Mouse (Mus musculus): ENCODE measurements around the gene Dhx16.

The Dhx16 gene

DNA sequence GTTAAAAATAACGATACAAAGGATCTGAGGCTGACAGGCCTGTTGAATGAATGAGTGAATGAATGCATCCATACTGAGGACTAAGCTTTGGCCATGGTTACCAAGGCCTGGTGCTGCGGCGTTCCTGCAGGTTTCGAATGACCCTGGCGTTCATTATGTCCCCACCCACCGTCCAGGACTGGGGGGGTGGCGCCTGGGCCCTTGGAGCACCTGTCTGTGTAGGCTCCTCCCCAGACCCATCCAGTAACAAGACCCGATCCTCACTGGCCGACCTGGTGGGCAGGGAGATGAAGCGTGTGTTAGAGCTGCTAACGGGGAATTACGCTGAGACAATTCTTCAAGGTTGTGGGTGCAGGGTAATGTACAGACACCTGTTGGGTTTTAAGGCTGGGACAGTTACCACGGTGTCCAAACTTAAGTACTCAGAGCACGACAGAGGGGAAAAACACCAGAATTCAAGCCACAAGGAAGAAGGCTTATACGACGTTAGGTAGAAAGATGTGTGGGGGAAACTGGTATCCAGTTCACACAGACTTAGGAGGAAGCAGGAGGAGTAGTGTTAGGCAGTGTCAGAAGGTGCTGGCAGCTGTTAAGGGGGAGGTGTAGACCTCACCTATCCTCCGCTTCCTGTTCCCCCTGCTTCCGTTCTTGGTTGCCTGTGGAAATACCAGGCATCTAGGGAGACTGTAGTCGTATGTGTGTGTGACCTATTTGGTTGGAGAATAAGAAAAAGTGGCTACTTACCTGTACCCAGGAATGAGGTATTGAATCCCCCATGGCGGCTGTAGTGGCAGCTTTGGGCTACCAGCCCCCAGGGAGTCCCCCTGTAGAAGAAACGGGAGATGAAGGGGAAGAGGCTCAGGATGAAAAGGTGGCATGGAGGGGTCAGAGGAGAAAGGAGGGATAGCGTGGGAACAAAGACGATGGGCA lies 18.3 kb downstream of the Dhx16 start:
- DNase-seq = peak; percentile 41 to 51

DNA sequence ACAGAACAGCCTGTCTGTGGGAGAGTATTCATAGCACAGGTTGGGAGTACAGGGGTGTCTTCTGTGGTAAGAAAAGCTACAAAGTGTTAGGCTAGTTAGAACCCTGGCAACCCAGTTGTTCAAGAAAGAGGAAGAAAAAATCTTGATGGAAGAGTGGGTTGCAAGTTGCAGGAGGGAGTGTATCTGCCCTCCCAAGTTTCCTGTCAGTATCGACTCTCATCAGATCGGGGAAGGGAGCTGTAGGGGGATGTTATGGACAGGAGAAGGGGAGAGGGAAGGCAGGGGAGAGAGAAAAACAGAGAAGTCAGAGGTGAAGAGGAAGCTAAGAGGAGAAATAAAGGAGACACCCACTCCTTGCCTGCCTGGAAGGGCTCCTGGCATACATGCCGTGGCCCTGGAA lies 21.0 kb downstream of the Dhx16 start:
- no peak for DNase-seq

- no peak for DNase-seq
Observed at GRCm38 (mm10) chr17:35903343-35903991, 23.8 kb downstream of the Dhx16 start.

DNA sequence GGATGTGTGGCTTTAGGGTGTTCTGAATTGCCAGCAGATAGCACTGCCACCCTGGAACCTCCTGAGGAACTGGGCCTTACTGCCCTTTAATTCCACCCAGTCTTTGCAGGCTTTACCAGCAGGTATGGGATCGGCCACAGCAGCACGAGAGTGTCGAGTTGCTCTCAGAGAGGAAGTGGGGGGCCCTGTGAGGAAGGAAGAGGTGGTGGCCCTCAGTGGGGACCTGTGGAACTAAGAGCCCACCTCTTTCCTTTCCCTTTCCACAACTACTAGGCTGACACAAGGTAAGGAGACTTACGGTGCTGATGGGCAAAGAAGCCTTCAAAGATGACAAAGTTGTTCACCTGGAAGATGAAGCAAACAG lies 24.4 kb downstream of the Dhx16 start:
- DNase-seq = no peak

DNA sequence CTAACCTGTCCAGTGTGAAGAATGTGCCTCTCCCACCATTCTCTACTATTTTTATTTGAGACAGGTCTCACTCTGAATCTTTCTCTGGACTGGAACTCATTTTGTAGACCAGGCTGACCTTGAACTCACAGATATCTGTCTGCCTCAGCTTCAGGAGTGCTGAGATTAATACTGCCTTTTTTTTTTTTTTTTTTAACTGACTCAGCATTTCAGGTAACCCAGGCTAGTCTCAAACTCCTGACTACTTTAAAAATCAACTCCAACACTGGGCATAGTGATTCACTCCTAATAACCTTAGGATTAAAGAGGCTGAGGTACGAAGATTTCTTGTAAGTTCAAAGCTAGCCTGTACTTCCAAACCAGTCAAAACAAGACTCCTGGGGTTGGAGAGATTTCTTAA lies 26.0 kb downstream of the Dhx16 start:
- no peak for DNase-seq

DNA sequence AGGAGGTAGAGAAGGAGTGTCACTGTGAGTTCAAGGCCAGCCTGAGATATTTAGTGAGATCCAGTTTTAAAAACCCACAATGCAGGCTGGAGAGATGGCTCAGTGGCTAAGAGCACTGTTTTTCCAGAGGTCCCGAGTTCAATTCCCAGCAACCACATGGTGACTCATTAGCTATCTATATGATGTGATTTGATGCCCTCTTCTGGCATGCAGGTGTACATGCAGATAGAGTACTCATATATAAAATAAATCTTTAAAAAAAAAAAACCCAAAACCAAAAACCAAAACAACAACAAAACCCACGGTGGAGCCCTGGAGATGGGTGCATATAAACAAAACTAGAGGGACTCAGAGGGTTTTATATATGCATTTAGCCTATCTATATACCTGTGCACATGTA lies 28.0 kb downstream of the Dhx16 start:
- no peak for DNase-seq

- DNase-seq = peak in 1 of 2 experiments; percentile 31
Observed at GRCm38 (mm10) chr17:35909186-35909918, 29.7 kb downstream of the Dhx16 start.

GRCm38 (mm10) chr17:35909919-35910369 lies 30.3 kb downstream of the Dhx16 start, which contains the start of gene Atat1:
Gene Atat1, minus strand, starts transcription at chr17:35910075.
- DNase-seq = peak; percentile 84 to 90

DNA sequence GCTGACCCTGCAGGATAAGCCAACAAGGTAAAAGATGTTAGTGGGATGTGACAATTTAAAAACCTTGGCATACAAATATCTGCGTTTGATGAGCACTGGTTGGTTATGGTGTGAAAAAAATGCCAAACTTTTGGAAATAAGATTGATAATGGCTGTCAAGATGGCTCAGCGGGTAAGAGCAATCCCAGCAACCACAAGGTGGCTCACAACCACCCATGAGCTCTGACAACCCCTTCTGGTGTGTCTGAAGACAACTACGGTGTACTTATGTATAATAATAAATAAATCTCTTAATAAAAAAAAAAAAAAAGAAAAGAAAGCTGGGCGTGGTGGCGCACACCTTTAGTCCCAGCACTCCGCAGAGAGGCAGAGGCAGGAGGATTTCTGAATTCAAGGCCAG lies 35.4 kb downstream of the Dhx16 start:
- DNase-seq = no peak

- no peak for DNase-seq
Observed at GRCm38 (mm10) chr17:35915538-35916296, 36.1 kb downstream of the Dhx16 start.

DNA sequence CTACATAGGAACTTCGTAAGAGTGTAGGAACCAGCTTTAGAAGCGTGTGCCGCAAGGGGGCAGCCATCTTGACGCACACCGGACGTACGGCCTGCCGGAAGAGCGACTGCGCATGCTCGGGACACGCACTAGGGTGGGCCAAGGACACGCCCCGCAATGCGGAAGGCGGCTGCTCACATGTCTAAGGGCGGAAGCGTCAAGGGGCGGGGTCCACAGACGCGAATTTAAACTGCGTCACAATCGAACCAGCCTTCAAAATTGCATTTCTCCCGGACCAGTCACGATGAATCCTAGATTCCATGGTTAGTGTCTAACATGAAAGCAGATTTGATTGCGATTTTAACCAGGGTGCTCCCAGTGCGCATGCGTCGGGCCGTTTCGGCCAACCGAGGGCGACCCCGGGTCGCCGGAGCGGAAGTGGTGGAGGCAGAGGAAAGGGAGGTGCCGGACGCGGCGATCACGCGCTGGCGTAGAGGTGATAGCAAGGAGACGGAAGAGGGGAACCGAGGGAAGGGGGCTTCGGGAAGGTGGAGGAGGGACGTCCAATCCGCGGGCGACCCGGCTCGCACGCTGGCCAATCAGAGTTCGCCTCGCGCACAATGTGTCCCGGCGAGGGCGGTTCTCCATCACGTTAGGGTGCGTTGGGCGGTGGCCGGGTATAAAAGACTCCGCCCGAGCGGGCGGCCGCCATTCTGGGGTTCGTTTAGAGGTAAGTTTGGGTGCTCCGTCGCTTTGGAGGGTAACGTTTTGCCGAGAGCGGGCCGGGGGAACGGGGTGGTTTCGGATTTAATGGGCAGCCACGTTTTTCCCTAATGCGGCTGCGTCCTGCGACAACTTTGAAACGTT lies 36.9 kb downstream of the Dhx16 start, which contains the start of the genes Mrps18b and Ppp1r10:
Gene Mrps18b (minus strand): TSS at position 93 of the 846 bp plus-strand sequence.
Gene Ppp1r10 (plus strand): TSS at position 138 of the 846 bp plus-strand sequence.
- DNase-seq = peak; percentile 98 to 100

- peak in 1 of 2 experiments; percentile 43 for DNase-seq
Observed at GRCm38 (mm10) chr17:35917143-35917462, 37.5 kb downstream of the Dhx16 start.

DNA sequence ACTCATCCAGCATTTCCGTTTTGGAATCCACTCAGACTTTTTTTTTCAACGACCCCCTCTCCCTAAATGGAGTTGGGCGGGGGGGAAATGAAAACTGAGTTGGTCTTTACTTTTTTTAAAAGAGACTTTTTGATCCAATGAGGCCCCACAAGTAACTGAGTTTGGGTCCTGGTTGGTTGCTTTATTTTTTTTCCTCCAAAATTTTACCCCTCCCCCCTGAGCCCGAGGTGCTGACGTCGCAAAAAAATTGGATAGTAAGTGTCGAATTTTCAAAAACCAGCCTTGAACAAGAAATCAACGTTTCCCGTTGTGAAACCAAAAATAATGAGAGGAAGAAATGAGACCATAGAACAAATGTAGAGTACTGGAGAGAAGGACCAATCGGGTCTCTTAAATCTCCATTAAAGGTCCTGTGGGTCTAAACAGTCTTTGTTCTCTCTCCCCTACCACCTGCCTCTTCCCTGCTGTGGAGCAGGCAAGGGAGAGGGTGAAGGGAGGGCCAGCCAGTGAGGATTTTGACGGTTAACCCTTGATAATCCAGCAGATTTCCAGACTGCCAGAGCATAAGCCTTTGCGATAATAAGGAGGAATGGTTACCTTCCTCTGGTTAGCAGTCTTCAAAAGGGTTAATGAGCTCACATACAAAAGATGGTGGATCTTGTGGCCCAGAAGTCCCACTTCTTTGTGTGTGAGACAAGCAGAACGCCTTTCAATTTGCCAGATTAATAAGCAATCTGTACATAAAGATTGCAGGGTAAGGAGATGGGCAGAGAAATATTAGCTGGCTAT lies 38.0 kb downstream of the Dhx16 start:
- peak; percentile 61 to 66 for DNase-seq

DNA sequence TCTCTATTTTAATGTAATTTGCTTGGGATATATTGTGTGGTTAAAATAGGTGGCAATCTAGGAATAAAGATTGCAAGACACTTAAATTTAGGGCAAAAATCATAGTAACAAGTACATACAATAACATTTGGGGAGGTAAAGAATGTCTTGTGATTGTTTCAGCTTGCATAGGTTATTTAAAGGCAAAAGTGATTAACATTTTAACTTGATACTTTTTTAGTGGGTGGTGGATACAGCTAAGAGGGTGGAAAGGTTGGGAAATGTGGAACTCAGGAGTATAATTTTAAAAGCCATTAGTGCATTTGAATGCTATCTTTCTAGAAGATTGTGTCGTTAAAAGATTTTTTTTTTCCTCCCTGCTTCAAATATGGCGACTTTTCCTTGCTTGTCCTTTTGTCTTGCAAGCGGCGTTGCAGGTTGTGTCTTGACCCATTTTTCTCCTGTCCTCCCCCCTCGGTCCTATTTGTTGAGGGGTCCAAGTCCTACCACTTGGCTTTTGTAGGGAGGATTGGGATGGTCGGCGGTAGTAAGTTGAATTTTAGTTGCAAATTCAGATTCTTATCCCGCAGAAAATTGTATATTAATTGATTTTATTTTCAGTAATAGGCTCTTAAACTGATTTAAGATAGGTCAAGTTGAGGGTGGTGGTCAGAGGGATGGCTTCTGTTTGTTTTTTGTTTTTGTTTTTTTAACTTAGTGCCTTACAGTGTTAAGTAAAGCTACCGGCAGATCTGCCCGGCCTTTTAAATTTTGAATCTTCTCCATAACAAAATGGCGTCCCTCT lies 38.8 kb downstream of the Dhx16 start:
- peak; percentile 47 to 58 for DNase-seq

- peak; percentile 94 to 99 for DNase-seq
Observed at GRCm38 (mm10) chr17:35919060-35919715, 39.6 kb downstream of the Dhx16 start.

DNA sequence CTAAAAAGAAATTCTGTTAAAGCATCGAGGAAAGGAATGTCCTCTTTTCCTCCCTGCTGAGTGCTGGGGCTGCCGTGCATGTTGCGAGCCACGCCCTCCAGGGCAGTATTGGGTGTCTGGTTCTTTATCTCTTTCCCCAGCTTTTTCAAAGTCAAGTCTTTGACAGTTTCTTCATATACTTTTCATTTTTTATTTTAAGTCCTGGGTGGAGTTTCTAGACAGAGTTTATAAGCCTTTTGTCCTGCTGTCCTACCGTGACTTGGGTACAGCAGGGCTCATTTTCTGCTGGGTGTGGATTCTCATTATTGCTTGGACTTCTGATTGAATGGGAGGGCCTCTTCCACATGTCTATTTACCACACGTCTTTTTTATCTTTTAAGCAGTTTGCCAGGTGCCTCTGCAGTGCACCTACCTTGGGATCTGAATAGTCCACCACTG lies 40.3 kb downstream of the Dhx16 start:
- no peak for DNase-seq

- no peak for DNase-seq
Observed at GRCm38 (mm10) chr17:35920384-35920783, 40.8 kb downstream of the Dhx16 start.

DNA sequence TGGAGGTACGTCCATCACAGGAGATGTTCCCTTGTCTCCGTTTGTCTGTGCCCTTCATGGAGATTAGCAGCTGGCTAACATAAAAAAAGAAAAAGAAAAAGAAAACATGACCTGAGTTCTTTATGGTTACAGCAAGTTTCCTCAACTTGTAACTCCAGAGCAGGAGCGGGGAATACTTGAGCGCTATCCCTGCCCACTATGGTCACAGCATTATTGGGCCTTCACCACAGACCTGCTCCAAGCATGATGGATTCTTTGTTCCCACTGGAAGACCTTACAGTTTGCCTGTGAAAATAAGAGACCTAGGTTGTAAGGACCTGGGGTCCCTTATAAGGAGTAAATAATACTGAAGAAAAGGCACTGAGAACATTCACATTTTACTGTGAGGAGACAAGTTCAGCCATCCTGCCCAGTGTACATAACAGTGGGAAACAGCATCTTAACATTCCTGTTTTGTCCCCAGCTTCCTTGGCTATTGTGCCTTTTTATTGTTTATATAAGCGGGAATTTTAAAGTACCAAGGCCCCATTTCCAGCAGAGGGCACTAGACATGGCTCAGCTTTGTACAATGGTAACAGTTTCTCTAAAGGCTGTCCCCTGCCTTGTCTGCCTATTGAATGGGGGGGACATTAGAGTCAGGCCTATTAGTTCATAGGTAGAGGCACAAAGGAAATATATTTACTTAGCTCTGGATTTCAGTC lies 41.4 kb downstream of the Dhx16 start:
- peak; percentile 39 to 44 for DNase-seq

DNA sequence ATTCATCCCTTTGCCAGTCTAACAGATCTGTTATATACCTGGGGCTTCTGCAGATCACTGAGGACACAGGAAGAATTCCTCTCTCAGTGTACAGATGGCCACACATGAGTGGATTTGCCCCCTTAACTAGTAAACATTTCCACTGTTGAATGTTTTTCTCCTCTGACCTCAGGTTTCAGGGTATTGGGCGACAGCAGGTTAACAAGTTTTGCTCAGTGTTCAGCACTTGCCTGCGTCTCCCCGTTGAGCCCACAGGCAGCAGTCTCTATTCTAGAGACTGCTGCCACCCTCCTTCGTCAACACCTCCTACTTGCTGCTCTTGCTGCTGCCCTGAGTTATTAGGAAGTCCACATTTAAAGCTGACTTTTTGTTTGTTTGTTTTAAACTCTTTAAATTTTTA lies 42.1 kb downstream of the Dhx16 start:
- DNase-seq = no peak
